Mouse (Mus musculus): ENCODE results near the gene Srxn1.

The Srxn1 gene

GRCm38 (mm10) chr2:152089581-152089980 lies 15.7 kb upstream of the Srxn1 start:
- DNase-seq (ENCODE audit: low spot score) = no peak

GRCm38 (mm10) chr2:152090486-152090885 lies 14.8 kb upstream of the Srxn1 start:
- no peak for DNase-seq (ENCODE audit: low spot score)

- no peak for DNase-seq (ENCODE audit: low spot score)
Observed at GRCm38 (mm10) chr2:152091342-152092056, 13.8 kb upstream of the Srxn1 start.

- no peak for DNase-seq (ENCODE audit: low spot score)
Observed at GRCm38 (mm10) chr2:152092927-152093326, 12.4 kb upstream of the Srxn1 start.

GRCm38 (mm10) chr2:152093356-152093792 lies 11.9 kb upstream of the Srxn1 start:
- no peak for DNase-seq (ENCODE audit: low spot score)

- DNase-seq (ENCODE audit: low spot score) = no peak
Observed at GRCm38 (mm10) chr2:152094856-152095545, 10.3 kb upstream of the Srxn1 start.

- no peak for DNase-seq (ENCODE audit: low spot score)
Observed at GRCm38 (mm10) chr2:152096922-152097321, 8.4 kb upstream of the Srxn1 start.

GRCm38 (mm10) chr2:152097916-152098315 lies 7.4 kb upstream of the Srxn1 start:
- no peak for DNase-seq (ENCODE audit: low spot score)

- no peak for DNase-seq (ENCODE audit: low spot score)
Observed at GRCm38 (mm10) chr2:152099538-152099937, 5.8 kb upstream of the Srxn1 start.

GRCm38 (mm10) chr2:152101761-152102160 lies 3.6 kb upstream of the Srxn1 start:
- no peak for DNase-seq (ENCODE audit: low spot score)

- DNase-seq (ENCODE audit: low spot score) = no peak
Observed at GRCm38 (mm10) chr2:152102369-152102768, 2.9 kb upstream of the Srxn1 start.

- DNase-seq (ENCODE audit: low spot score) = no peak
Observed at GRCm38 (mm10) chr2:152104711-152105317, 502 bp upstream of the Srxn1 start.

- DNase-seq (ENCODE audit: low spot score) = no peak
Observed at GRCm38 (mm10) chr2:152106225-152106595, 894 bp downstream of the Srxn1 start.

- no peak for DNase-seq (ENCODE audit: low spot score)
Observed at GRCm38 (mm10) chr2:152106597-152106996, 1.3 kb downstream of the Srxn1 start.

GRCm38 (mm10) chr2:152108702-152109101 lies 3.4 kb downstream of the Srxn1 start:
- no peak for DNase-seq (ENCODE audit: low spot score)

- DNase-seq (ENCODE audit: low spot score) = no peak
Observed at GRCm38 (mm10) chr2:152109386-152109785, 4.1 kb downstream of the Srxn1 start.

- no peak for DNase-seq (ENCODE audit: low spot score)
Observed at GRCm38 (mm10) chr2:152111311-152111710, 6.0 kb downstream of the Srxn1 start.

GRCm38 (mm10) chr2:152111920-152112319 lies 6.6 kb downstream of the Srxn1 start:
- DNase-seq (ENCODE audit: low spot score) = peak; percentile 73

- no peak for DNase-seq (ENCODE audit: low spot score)
Observed at GRCm38 (mm10) chr2:152112490-152112889, 7.2 kb downstream of the Srxn1 start.

- no peak for DNase-seq (ENCODE audit: low spot score)
Observed at GRCm38 (mm10) chr2:152112970-152113369, 7.7 kb downstream of the Srxn1 start.

- no peak for DNase-seq (ENCODE audit: low spot score)
Observed at GRCm38 (mm10) chr2:152114057-152114975, 9.0 kb downstream of the Srxn1 start.

GRCm38 (mm10) chr2:152117694-152118093 lies 12.4 kb downstream of the Srxn1 start:
- DNase-seq (ENCODE audit: low spot score) = no peak

Measured in urinary bladder, postnatal 10 days (tissue).